Mouse (Mus musculus): ENCODE results near the gene Bzw2. TPM values are rescaled to one million over a fixed set of nuclear protein-coding genes. Genes with fewer than 3 reads are reported as not detected.

Bzw2 gene
- polyA plus RNA-seq, 1 experiment from 2014 or later = 291 TPM

DNA sequence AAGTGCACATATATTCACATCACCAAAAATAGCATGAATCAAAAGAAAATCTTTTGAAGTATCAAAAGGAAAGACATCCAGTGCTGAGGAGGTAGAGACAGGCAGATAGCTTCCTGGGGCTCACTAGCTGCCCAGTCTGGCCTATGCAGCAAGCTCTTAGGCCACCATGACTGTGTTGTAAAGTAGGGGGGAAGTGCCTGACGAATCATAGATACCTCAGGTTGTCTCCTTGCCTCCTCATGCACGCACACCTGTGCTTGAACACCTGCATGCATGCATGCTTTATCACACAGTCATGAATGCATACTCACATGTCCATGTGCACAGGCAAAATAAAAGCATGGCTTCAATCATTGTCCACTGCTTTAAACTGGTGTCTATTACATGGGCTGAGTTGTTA lies 113.2 kb downstream of the Bzw2 start:
- Histone ChIP-seq H3K36me3 (ENCODE audit: control insufficient read depth, insufficient read depth, low read length) (no peaks in the 10 kb centered on the region), H3K27me3 (ENCODE audit: control insufficient read depth, insufficient read depth, low read length) (no peaks in the 10 kb centered on the region), H3K4me3 (ENCODE audit: low read depth, low read length) (no peak overlapping the region), H3K4me2 (ENCODE audit: low read depth) (no peak overlapping the region), H3K9me3 (ENCODE audit: control insufficient read depth, low read length) (no peaks in the 10 kb centered on the region), H3K27ac (ENCODE audit: low read depth, low read length) (no peak overlapping the region), H3K4me1 (ENCODE audit: control insufficient read depth, insufficient read depth, low read length) (0 out of 2 replicates have a peak, but pooled peaks cover 3% of the 10 kb centered on the region), H3K9ac (ENCODE audit: low read length) (no peak overlapping the region)
- no peak for DNase-seq (ENCODE audit: low spot score)
- no peak for ATAC-seq (ENCODE audit: insufficient read depth, low FRiP score, low TSS enrichment)
- 66% methylated on average over 2 of the region's 2 CpGs for WGBS

DNA sequence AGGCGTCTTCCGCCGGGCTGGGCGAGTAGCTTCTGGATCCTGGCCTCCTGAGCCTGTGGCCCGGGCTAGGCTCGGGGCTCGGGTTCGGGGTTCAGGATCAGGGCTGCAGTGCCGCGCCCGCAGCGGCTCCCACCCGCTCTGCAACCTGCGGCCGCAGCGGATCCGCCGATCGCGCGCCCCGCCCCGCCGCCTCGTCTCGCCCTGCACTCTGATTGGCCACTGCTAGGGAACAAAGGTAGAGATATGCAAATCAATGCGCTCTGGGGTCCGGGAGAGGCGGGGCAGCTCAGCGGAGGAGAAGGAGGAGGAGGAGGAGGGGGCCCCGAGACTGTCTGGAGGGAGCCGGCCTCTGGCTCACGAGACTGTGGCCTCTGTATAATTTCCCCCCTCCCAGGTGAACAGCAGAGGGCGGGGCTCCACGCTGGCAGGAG lies 115.5 kb downstream of the Bzw2 start, which contains the start of gene Tspan13:
Tspan13 (minus strand) TSS at position 153 of the 431 bp plus-strand sequence.
- Histone ChIP-seq H3K4me1 (ENCODE audit: control insufficient read depth, insufficient read depth, low read length) (0 out of 2 replicates have a peak, but pooled peaks cover 3% of the 10 kb centered on the region), H3K27ac (ENCODE audit: low read depth, low read length) (peak within 1 kb of the TSS; percentile 75), H3K4me3 (ENCODE audit: low read depth, low read length) (peak within 1 kb of the TSS; percentile 86), H3K4me2 (ENCODE audit: low read depth) (peak within 1 kb of the TSS; percentile 49), H3K9me3 (ENCODE audit: control insufficient read depth, low read length) (no peaks in the 10 kb centered on the region), H3K9ac (ENCODE audit: low read length) (peak within 1 kb of the TSS; percentile 93), H3K27me3 (ENCODE audit: control insufficient read depth, insufficient read depth, low read length) (no peaks in the 10 kb centered on the region), H3K36me3 (ENCODE audit: control insufficient read depth, insufficient read depth, low read length) (no peaks in the 10 kb centered on the region)
- WGBS = 0% methylated on average over 34 of the region's 35 CpGs
- ATAC-seq (ENCODE audit: insufficient read depth, low FRiP score, low TSS enrichment) = peak; percentile 98
- DNase-seq (ENCODE audit: low spot score) = peak; percentile 92

Other genes starting within 250 kb of the Bzw2 start
- not detected in 2 replicates for gene Agr3, start 232.5 kb downstream of the Bzw2 start, polyA plus RNA-seq (2014; fragmentation: Nextera tagmentation; extraction: Ambion mirVana)
- gene Agr2, start 165.2 kb downstream of the Bzw2 start, polyA plus RNA-seq (2014; fragmentation: Nextera tagmentation; extraction: Ambion mirVana) = not detected in 2 replicates
- gene Tspan13, start 115.6 kb downstream of the Bzw2 start, polyA plus RNA-seq (2014; fragmentation: Nextera tagmentation; extraction: Ambion mirVana) = 158 and 168 TPM in 2 replicates
- gene Ankmy2, start 966 bp downstream of the Bzw2 start, polyA plus RNA-seq (2014; fragmentation: Nextera tagmentation; extraction: Ambion mirVana) = 23.1 and 29.1 TPM in 2 replicates
- not detected in 2 replicates for gene Lrrc72, start 95.3 kb upstream of the Bzw2 start, polyA plus RNA-seq (2014; fragmentation: Nextera tagmentation; extraction: Ambion mirVana)
- 4.8 and 5.3 TPM in 2 replicates for gene Sostdc1, start 156.1 kb upstream of the Bzw2 start, polyA plus RNA-seq (2014; fragmentation: Nextera tagmentation; extraction: Ambion mirVana)
- 10.6 and 12.7 TPM in 2 replicates for gene Ispd, start 223.4 kb upstream of the Bzw2 start, polyA plus RNA-seq (2014; fragmentation: Nextera tagmentation; extraction: Ambion mirVana)
- 1.1 and 1.2 TPM in 2 replicates for gene D630036H23Rik, start 224.1 kb upstream of the Bzw2 start, polyA plus RNA-seq (2014; fragmentation: Nextera tagmentation; extraction: Ambion mirVana)

Measured in neural tube, embryonic 11.5 days (tissue).